Comparison of ENCODE assay signal across 8 mouse cellular contexts in the genomic region with DNA sequence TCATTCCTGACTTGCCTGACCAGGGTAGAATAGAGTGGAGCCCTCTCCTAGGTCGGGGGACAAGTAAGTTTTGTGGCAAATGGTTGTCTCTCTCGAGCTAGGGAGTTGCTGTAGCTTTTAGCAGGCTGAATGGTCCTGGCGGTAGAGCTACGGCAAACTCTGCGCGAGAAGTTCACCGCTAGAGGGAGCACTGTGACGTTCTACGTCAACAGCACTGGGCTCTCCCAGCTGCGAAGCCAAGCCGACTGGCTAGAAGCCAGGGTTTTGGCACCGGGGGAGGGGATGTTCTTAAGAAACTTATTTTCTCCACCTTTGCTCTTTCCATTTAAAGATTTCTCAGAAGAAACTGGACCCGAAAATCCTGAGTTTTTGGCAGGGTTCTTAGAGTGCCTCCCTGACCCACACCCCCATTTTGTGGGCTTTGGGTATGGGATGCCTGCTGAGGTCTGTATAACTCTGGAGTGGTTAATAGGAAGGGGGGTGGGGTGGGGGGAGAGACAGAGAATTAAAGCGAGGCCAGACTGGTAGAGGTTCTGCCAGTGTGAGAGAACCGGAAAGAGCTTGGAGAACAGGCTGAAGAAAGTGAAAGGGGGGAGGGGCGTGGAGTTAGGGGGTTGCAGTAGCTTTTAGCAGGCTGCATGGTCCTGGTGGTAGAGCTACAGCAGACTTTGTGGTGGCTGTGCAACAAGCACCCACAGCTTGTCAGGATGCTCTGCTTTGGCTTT. TPM values are rescaled to one million over a fixed set of nuclear protein-coding genes. Genes with fewer than 3 reads are reported as not detected.
A peak's percentile ranks its signal among the peaks of the same experiment; 100 is the strongest.
DNase-seq lines count a peak whose midpoint lies in the region; ATAC-seq and TF ChIP-seq lines count a peak whose summit lies in the region.

No protein-coding gene starts in this region.

- H3K27ac ChIP-seq in left cerebral cortex, adult 2 months, result no peak overlapping the region

- TF ChIP-seq CTCF in left cerebral cortex, adult 2 months (IDR thresholded peaks at IDR 0.05), result peak; percentile 87

- ATAC-seq in activated CD4-positive, CD25-positive, alpha-beta regulatory T cell, adult 4 months, result no peak

- intact Hi-C loops in gastrocnemius, postnatal 36 days (cut with DNase I), result no loop called here
- intact Hi-C loops in left cerebral cortex, adult 2 months (cut with DNase I), result no loop called here

- DNase-seq in adrenal gland, postnatal 25 days, result peak; percentile 88
- DNase-seq in embryo, embryonic 11.5 days (ENCODE audit: low read depth, low spot score), result peak; percentile 86
- DNase-seq in gastrocnemius, postnatal 36 days, result peak; percentile 68 to 78
- peak; percentile 12 for DNase-seq in induced T-regulatory cell, adult 2 months (ENCODE audit: low read depth)
- peak; percentile 83 to 87 for DNase-seq in left cerebral cortex, adult 2 months (ENCODE audit: extremely low spot score in 1 of 2, low spot score in 2 of 2)
- DNase-seq in lung, postnatal 4 days, result peak; percentile 84
- peak; percentile 82 to 85 for DNase-seq in right cerebral cortex, postnatal 36 days (ENCODE audit: low spot score in 2 of 2)

- H3K4me3 ChIP-seq in left cerebral cortex, adult 2 months, result no peak overlapping the region

RNA-seq across cellular contexts. Expression of gene Klhl29, which starts 35.1 kb away (rescaled TPM):
- total RNA-seq in adrenal gland, postnatal 25 days (2021), result 15.2 and 18.2 TPM in 2 replicates
- total RNA-seq in gastrocnemius, postnatal 36 days (2021), result 1 to 10 TPM; 2.1 to 3.3 TPM
- total RNA-seq in left cerebral cortex, adult 2 months (2021), result 10 to 100 TPM; 43.2 to 44.3 TPM
- polyA plus RNA-seq in activated CD4-positive, CD25-positive, alpha-beta regulatory T cell, adult 4 months (2017; shearing (Covaris generic)), result under 1 TPM; 0.09 to 0.28 TPM

Comparison
In these comparisons a context has a peak if more than half of its experiments do, and no peak if none do; other contexts are left out.
1. DNase-seq: peak in every context shown above with its lines; median percentile 88 in adrenal gland, postnatal 25 days; 86 in embryo, embryonic 11.5 days; 85 in left cerebral cortex, adult 2 months; 84 in lung, postnatal 4 days; 84 in right cerebral cortex, postnatal 36 days; 73 in gastrocnemius, postnatal 36 days; 12 in induced T-regulatory cell, adult 2 months.